Mouse (Mus musculus) brain, embryonic 14.5 days (tissue): ENCODE measurements around the gene Olfr967. TPM values are rescaled to one million over a fixed set of nuclear protein-coding genes. Genes with fewer than 3 reads are reported as not detected.
"Not testable (repeated sequence)": the region's sequence is repeated elsewhere in the genome, so short reads cannot be mapped to it uniquely, and the experiment has no call there.

Source experiments
- DNase-seq: peaks from one replicate; pipeline ENCODE4 v3.0.0-alpha.2; 2011; ENCODE audit warnings: low read depth
- CTCF ChIP-seq: fragments of 200-500 bp; IDR thresholded peaks from 2 replicates; pipeline ENCODE4 v1.5.1; 2012; ENCODE audit warnings: inconsistent platforms, mild to moderate bottlenecking, moderate library complexity, borderline replicate concordance; ENCODE audit not compliant: insufficient read depth, insufficient read length; ENCODE audit errors: extremely low read depth
- POLR2A ChIP-seq: fragments of 200-500 bp; IDR thresholded peaks from 2 replicates; pipeline ENCODE4 v1.6.1; 2012; ENCODE audit warnings: mild to moderate bottlenecking, inconsistent platforms, borderline replicate concordance; ENCODE audit not compliant: poor library complexity, insufficient read depth, insufficient read length, severe bottlenecking; ENCODE audit errors: extremely low read depth
- polyA plus RNA-seq: library from polyadenylated mRNA; depleted of rRNA; stranded (reverse); fragments of >200 nt; gene quantifications from 2 replicates; pipeline ENCODE4 v1.2.3, GENCODE M21; 2012; rRNA removed

The Olfr967 gene
- polyA plus RNA-seq = not detected in 2 replicates

- DNase-seq = no peak
- no peak for TF ChIP-seq CTCF
- TF ChIP-seq POLR2A = no peak
These were observed at the start of gene Olfr967 for GRCm38 (mm10) chr9:39745949-39746348. Olfr967 (plus strand) TSS chr9:39746249.

- DNase-seq = not testable (repeated sequence)
These were observed 44.9 kb upstream of the Olfr967 start for GRCm38 (mm10) chr9:39701123-39701522.

GRCm38 (mm10) chr9:39707017-39707416 lies 39.0 kb upstream of the Olfr967 start, which contains the start of gene Olfr149:
Olfr149 (minus strand) TSS chr9:39707117.
- TF ChIP-seq CTCF = no peak
- no peak for TF ChIP-seq POLR2A
- peak; percentile 3 for DNase-seq

GRCm38 (mm10) chr9:39708958-39709357 lies 37.1 kb upstream of the Olfr967 start:
- DNase-seq = peak; percentile 10
- no peak for TF ChIP-seq CTCF
- TF ChIP-seq POLR2A = no peak

GRCm38 (mm10) chr9:39711053-39711452 lies 35.0 kb upstream of the Olfr967 start, which contains the start of gene Olfr965:
Olfr965 (plus strand) TSS chr9:39711353.
- TF ChIP-seq POLR2A = no peak
- no peak for TF ChIP-seq CTCF
- DNase-seq = no peak

- no peak for DNase-seq
- TF ChIP-seq CTCF = no peak
- TF ChIP-seq POLR2A = no peak
These were observed 15.4 kb upstream of the Olfr967 start, which contains the start of gene Olfr150 for GRCm38 (mm10) chr9:39730678-39731077. Olfr150 (plus strand) TSS chr9:39730978.

- no peak for DNase-seq
- TF ChIP-seq CTCF = no peak
- no peak for TF ChIP-seq POLR2A
These were observed 5.3 kb upstream of the Olfr967 start for GRCm38 (mm10) chr9:39740741-39741140.

GRCm38 (mm10) chr9:39746428-39746827 lies 379 bp downstream of the Olfr967 start:
- no peak for DNase-seq
- no peak for TF ChIP-seq POLR2A
- no peak for TF ChIP-seq CTCF

- DNase-seq = no peak
- TF ChIP-seq CTCF (no peak), POLR2A (no peak)
These were observed 37.1 kb downstream of the Olfr967 start, which contains the start of gene Olfr968 for GRCm38 (mm10) chr9:39783153-39783552. Olfr968 (minus strand) TSS chr9:39783253.

GRCm38 (mm10) chr9:39790558-39790957 lies 44.5 kb downstream of the Olfr967 start, which contains the start of gene Olfr969:
Olfr969 (plus strand) TSS chr9:39790945.
- TF ChIP-seq CTCF = no peak
- no peak for TF ChIP-seq POLR2A

More at GRCm38 (mm10) chr9:39790558-39790957, 44.5 kb downstream of the Olfr967 start, which contains the start of gene Olfr969:
- no peak for DNase-seq

Other genes starting within 250 kb of the Olfr967 start
- not detected in 2 replicates for gene Olfr957, start 230.4 kb upstream of the Olfr967 start, polyA plus RNA-seq
- not detected in 2 replicates for gene Olfr958, start 192.2 kb upstream of the Olfr967 start, polyA plus RNA-seq
- gene Olfr959, start 170.7 kb upstream of the Olfr967 start, polyA plus RNA-seq = not detected in 2 replicates
- 61.0 and 87.9 TPM in 2 replicates for gene AW551984, start 141.8 kb upstream of the Olfr967 start, polyA plus RNA-seq
- not detected in 2 replicates for gene Olfr148, start 135.6 kb upstream of the Olfr967 start, polyA plus RNA-seq
- not detected in 2 replicates for gene Olfr960, start 124.9 kb upstream of the Olfr967 start, polyA plus RNA-seq
- not detected in 2 replicates for gene Olfr961, start 101.2 kb upstream of the Olfr967 start, polyA plus RNA-seq
- not detected in 2 replicates for gene Olfr963, start 79.0 kb upstream of the Olfr967 start, polyA plus RNA-seq
- not detected in 2 replicates for gene Olfr149, start 39.1 kb upstream of the Olfr967 start, polyA plus RNA-seq
- gene Olfr965, start 34.9 kb upstream of the Olfr967 start, polyA plus RNA-seq = not detected in 2 replicates
- not detected in 2 replicates for gene Olfr150, start 15.3 kb upstream of the Olfr967 start, polyA plus RNA-seq
- gene Olfr968, start 37.0 kb downstream of the Olfr967 start, polyA plus RNA-seq = not detected in 2 replicates
- not detected in 2 replicates for gene Olfr969, start 44.7 kb downstream of the Olfr967 start, polyA plus RNA-seq
- not detected in 2 replicates for gene Olfr970, start 62.6 kb downstream of the Olfr967 start, polyA plus RNA-seq
- gene Olfr971, start 90.6 kb downstream of the Olfr967 start, polyA plus RNA-seq = not detected in 2 replicates
- gene Olfr972, start 120.2 kb downstream of the Olfr967 start, polyA plus RNA-seq = not detected in 2 replicates
- gene Olfr229, start 161.1 kb downstream of the Olfr967 start, polyA plus RNA-seq = not detected in 2 replicates
- gene Olfr974, start 191.3 kb downstream of the Olfr967 start, polyA plus RNA-seq = not detected in 2 replicates
- 0.04 and 0.07 TPM in 2 replicates for gene Olfr975, start 205.8 kb downstream of the Olfr967 start, polyA plus RNA-seq
- gene Olfr976, start 214.9 kb downstream of the Olfr967 start, polyA plus RNA-seq = not detected in 2 replicates
- gene Olfr978, start 245.9 kb downstream of the Olfr967 start, polyA plus RNA-seq = not detected in 2 replicates